Mouse (Mus musculus) kidney, adult 11 months (tissue): ENCODE results near the gene Rai1.

ENCODE experiments used
- DNase-seq: peaks from one replicate; pipeline ENCODE4 v3.0.0; 2022

Rai1 gene

GRCm38 (mm10) chr11:60127863-60128512 is 23.2 kb downstream of the Rai1 start:
- DNase-seq, result no peak

GRCm38 (mm10) chr11:60130516-60130915 is 25.7 kb downstream of the Rai1 start:
- no peak for DNase-seq

- DNase-seq, result no peak
These were observed 27.2 kb downstream of the Rai1 start for GRCm38 (mm10) chr11:60132061-60132460.

- no peak for DNase-seq
These were observed 31.7 kb downstream of the Rai1 start for GRCm38 (mm10) chr11:60136491-60136890.

- DNase-seq, result no peak
These were observed 32.4 kb downstream of the Rai1 start for GRCm38 (mm10) chr11:60137170-60137569.

- no peak for DNase-seq
These were observed 34.4 kb downstream of the Rai1 start for GRCm38 (mm10) chr11:60139141-60139733.

- DNase-seq, result no peak
These were observed 35.0 kb downstream of the Rai1 start for GRCm38 (mm10) chr11:60139734-60140371.

- DNase-seq, result no peak
These were observed 35.9 kb downstream of the Rai1 start for GRCm38 (mm10) chr11:60140586-60141284.

- no peak for DNase-seq
These were observed 36.4 kb downstream of the Rai1 start for GRCm38 (mm10) chr11:60141285-60141608.

- no peak for DNase-seq
These were observed 38.3 kb downstream of the Rai1 start for GRCm38 (mm10) chr11:60143086-60143485.

GRCm38 (mm10) chr11:60146170-60146569 is 41.4 kb downstream of the Rai1 start:
- no peak for DNase-seq

GRCm38 (mm10) chr11:60148591-60148990 is 43.8 kb downstream of the Rai1 start:
- DNase-seq, result no peak

GRCm38 (mm10) chr11:60149086-60149485 is 44.3 kb downstream of the Rai1 start:
- no peak for DNase-seq

GRCm38 (mm10) chr11:60150677-60151076 is 45.9 kb downstream of the Rai1 start:
- DNase-seq, result no peak

- no peak for DNase-seq
These were observed 47.5 kb downstream of the Rai1 start for GRCm38 (mm10) chr11:60152339-60152738.

- no peak for DNase-seq
These were observed 49.1 kb downstream of the Rai1 start for GRCm38 (mm10) chr11:60153936-60154335.

GRCm38 (mm10) chr11:60155690-60156089 is 50.9 kb downstream of the Rai1 start:
- no peak for DNase-seq

GRCm38 (mm10) chr11:60158271-60158670 is 53.5 kb downstream of the Rai1 start:
- no peak for DNase-seq

GRCm38 (mm10) chr11:60159955-60160354 is 55.1 kb downstream of the Rai1 start:
- DNase-seq, result no peak

GRCm38 (mm10) chr11:60160454-60161114 is 55.8 kb downstream of the Rai1 start:
- no peak for DNase-seq

GRCm38 (mm10) chr11:60161146-60161874 is 56.5 kb downstream of the Rai1 start:
- no peak for DNase-seq

GRCm38 (mm10) chr11:60162547-60162946 is 57.7 kb downstream of the Rai1 start:
- no peak for DNase-seq

GRCm38 (mm10) chr11:60163362-60163761 is 58.5 kb downstream of the Rai1 start:
- DNase-seq, result no peak
